Mouse (Mus musculus): ENCODE measurements at regions not wholly inside any gene's neighbourhood (a gene's known extent, or its start where the extent isn't known, plus 50 kb on each side); places are given as distances from the start of the nearest gene placed in this dataset.

- TF ChIP-seq POLR2A (IDR thresholded peaks at IDR 0.05; ENCODE audit: extremely low read depth, insufficient read depth, low read length) (no peak), CTCF (IDR thresholded peaks at IDR 0.05; ENCODE audit: extremely low read depth, insufficient read depth, low read length) (no peak)
Measured at GRCm38 (mm10) chr10:98793926-98794536, 120.2 kb upstream of the Atp2b1 start.
